Comparison of ENCODE assay signal across 18 mouse cellular contexts in the genomic region with DNA sequence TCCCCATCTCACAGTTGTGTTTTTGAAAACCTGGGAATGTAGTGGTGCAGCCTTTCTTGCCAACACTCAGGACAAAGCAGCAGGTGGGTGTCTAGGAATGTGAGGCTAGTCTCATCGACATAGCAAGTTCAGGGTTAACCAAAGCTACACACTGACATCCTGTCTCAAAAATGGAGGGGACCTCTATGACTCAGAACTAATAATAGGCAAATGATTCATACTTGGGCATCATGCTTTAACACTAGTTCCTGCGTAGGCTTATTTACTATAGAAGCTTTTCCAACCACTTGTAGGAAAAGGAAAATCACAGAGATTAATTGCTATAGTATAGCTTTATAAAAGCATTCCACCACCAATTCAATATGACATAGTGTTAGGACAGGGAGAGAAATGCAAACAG.
DNase-seq lines count a peak whose midpoint lies in the region; ATAC-seq lines count a peak whose summit lies in the region.
"Had no signal": no experiment of that assay in that cellular context is flagged by ENCODE, and none has a peak within 500 bp of the region (broad histone marks: within the 10 kb centered on the region; RNA-seq: fewer than 3 reads in every experiment).

No protein-coding gene starts in this region.

- H3K4me1 ChIP-seq in lung, embryonic 15.5 days: peaks cover 17% of the 10 kb centered on the region; the same call in 1 of the 2 replicates
- H3K4me1 ChIP-seq in stomach, embryonic 14.5 days (ENCODE audit: control insufficient read depth, insufficient read depth, low read length): peaks cover 9% of the 10 kb centered on the region; the same call in 1 of the 2 replicates
- H3K4me1 ChIP-seq in liver, embryonic 11.5 days (replicated peaks; ENCODE audit: control insufficient read depth, insufficient read depth, low read length): no peaks in the 10 kb centered on the region
- H3K4me1 ChIP-seq: midbrain, embryonic 15.5 days; neural tube, embryonic 13.5 days had no signal

- H3K4me2 ChIP-seq in lung, embryonic 15.5 days: no peak overlapping the region
- H3K4me2 ChIP-seq in stomach, embryonic 14.5 days (replicated peaks; ENCODE audit: low read depth, low read length): no peak overlapping the region
- no peak overlapping the region for H3K4me2 ChIP-seq in liver, embryonic 11.5 days
- H3K4me2 ChIP-seq: forebrain, embryonic 15.5 days; midbrain, embryonic 15.5 days; neural tube, embryonic 13.5 days had no signal

- H3K4me3 ChIP-seq in lung, embryonic 15.5 days: no peak overlapping the region
- H3K4me3 ChIP-seq in stomach, embryonic 14.5 days (ENCODE audit: low read depth, low read length): no peak overlapping the region
- no peak overlapping the region for H3K4me3 ChIP-seq in liver, embryonic 11.5 days (ENCODE audit: low read depth, low read length)
- H3K4me3 ChIP-seq: forebrain, embryonic 15.5 days; hindbrain, embryonic 10.5 days; midbrain, embryonic 15.5 days; neural tube, embryonic 13.5 days had no signal

- no peak for DNase-seq in frontal cortex, adult 2 months (ENCODE audit: extremely low spot score in 1 of 2, low spot score in 1 of 2)
- DNase-seq in lung, postnatal 4 days: no peak
- DNase-seq in heart, adult 9 months (ENCODE audit: low spot score in 2 of 2): peak; percentile 9 to 11
- DNase-seq in liver, embryonic 11.5 days (ENCODE audit: low spot score): no peak
- DNase-seq in embryo, embryonic 10.5 days (ENCODE audit: low spot score): no peak
- DNase-seq: adrenal gland, postnatal 10 days; cerebellum, adult 11-12 months; kidney, adult 9 months; layer of hippocampus, adult 9-11 months; liver, postnatal 0 days; thymus, postnatal 14 days had no signal

- no peaks in the 10 kb centered on the region for H3K27me3 ChIP-seq in lung, embryonic 15.5 days
- no peaks in the 10 kb centered on the region for H3K27me3 ChIP-seq in stomach, embryonic 14.5 days (ENCODE audit: control insufficient read depth, insufficient read depth, low read length)
- no peaks in the 10 kb centered on the region for H3K27me3 ChIP-seq in liver, embryonic 11.5 days (replicated peaks; ENCODE audit: control insufficient read depth, insufficient read depth, low read length)
- H3K27me3 ChIP-seq: forebrain, embryonic 15.5 days; midbrain, embryonic 15.5 days; neural tube, embryonic 13.5 days had no signal

- 0 out of 2 replicates have a peak, but pooled peaks cover 6% of the 10 kb centered on the region for H3K36me3 ChIP-seq in lung, embryonic 15.5 days
- H3K36me3 ChIP-seq in stomach, embryonic 14.5 days (ENCODE audit: control insufficient read depth, insufficient read depth, low read length): no peaks in the 10 kb centered on the region
- H3K36me3 ChIP-seq in liver, embryonic 11.5 days (ENCODE audit: control insufficient read depth, insufficient read depth, low read length): peaks cover 5% of the 10 kb centered on the region; the same call in 1 of the 2 replicates
- H3K36me3 ChIP-seq: forebrain, embryonic 15.5 days; midbrain, embryonic 15.5 days; neural tube, embryonic 13.5 days had no signal

- no peak overlapping the region for H3K9ac ChIP-seq in lung, embryonic 15.5 days
- no peak overlapping the region for H3K9ac ChIP-seq in stomach, embryonic 14.5 days (replicated peaks; ENCODE audit: low read depth, low read length)
- no peak overlapping the region for H3K9ac ChIP-seq in liver, embryonic 11.5 days (ENCODE audit: low read depth, low read length)
- H3K9ac ChIP-seq: forebrain, embryonic 15.5 days; liver, postnatal 0 days; midbrain, embryonic 15.5 days; neural tube, embryonic 13.5 days had no signal

- ATAC-seq in frontal cortex, adult (ENCODE audit: low TSS enrichment): 0 out of 2 replicates have a peak, but pooled peaks have one; percentile 20
- ATAC-seq in lung, embryonic 15.5 days (ENCODE audit: borderline replicate concordance, extremely low read depth, low FRiP score, low TSS enrichment): no peak
- peak; percentile 63; the same call in 1 of the 2 replicates for ATAC-seq in stomach, embryonic 14.5 days (ENCODE audit: insufficient number of reproducible peaks, insufficient read depth, low FRiP score, low read depth)
- no peak for ATAC-seq in liver, embryonic 11.5 days (replicated peaks; ENCODE audit: low FRiP score)
- ATAC-seq: forebrain, embryonic 15.5 days; liver, postnatal 0 days; midbrain, embryonic 15.5 days had no signal

- H3K27ac ChIP-seq in lung, embryonic 15.5 days: peak overlapping the region; percentile 33; the same call in 1 of the 2 replicates
- H3K27ac ChIP-seq in stomach, embryonic 14.5 days (ENCODE audit: low read length): peak overlapping the region; percentile 15; the same call in 1 of the 2 replicates
- H3K27ac ChIP-seq in liver, embryonic 11.5 days (ENCODE audit: low read depth, low read length): no peak overlapping the region
- H3K27ac ChIP-seq: forebrain, embryonic 15.5 days; hindbrain, embryonic 10.5 days; midbrain, embryonic 15.5 days; neural tube, embryonic 13.5 days had no signal

- 49% methylated on average over 2 of the region's 2 CpGs for WGBS in lung, embryonic 15.5 days
- 17% methylated on average over 2 of the region's 2 CpGs for WGBS in stomach, embryonic 14.5 days
- 84% methylated on average over 2 of the region's 2 CpGs for WGBS in liver, embryonic 11.5 days

- no peaks in the 10 kb centered on the region for H3K9me3 ChIP-seq in lung, embryonic 15.5 days
- no peaks in the 10 kb centered on the region for H3K9me3 ChIP-seq in stomach, embryonic 14.5 days (ENCODE audit: control insufficient read depth, low read depth, low read length)
- no peaks in the 10 kb centered on the region for H3K9me3 ChIP-seq in liver, embryonic 11.5 days (ENCODE audit: control insufficient read depth, low read length)
- H3K9me3 ChIP-seq: forebrain, embryonic 15.5 days; hindbrain, embryonic 10.5 days; midbrain, embryonic 15.5 days; neural tube, embryonic 13.5 days had no signal

Comparison
In these comparisons a context has a peak if more than half of its experiments do, and no peak if none do; other contexts are left out.
1. ATAC-seq: peak in frontal cortex, adult (single experiment) and stomach, embryonic 14.5 days (single experiment); none in lung, embryonic 15.5 days (single experiment) and liver, embryonic 11.5 days (single experiment).
2. DNase-seq: peak in heart, adult 9 months (2 of 2); none in frontal cortex, adult 2 months (0 of 2), lung, postnatal 4 days (0 of 2), liver, embryonic 11.5 days (single experiment) and embryo, embryonic 10.5 days (single experiment).